Mouse (Mus musculus) stomach, postnatal 0 days (tissue): ENCODE data around the gene Gm5431. TPM values are rescaled to one million over a fixed set of nuclear protein-coding genes. Genes with fewer than 3 reads are reported as not detected.

Source experiments
- ATAC-seq: fragments of 200-750 bp; cut with Nextera tagmentation; 2 replicates; pipeline ENCODE4 v1.8.0; 2017; ENCODE audit not compliant: low FRiP score, low TSS enrichment
- DNase-seq: peaks from one replicate; pipeline ENCODE4 v3.0.0-alpha.2; 2016; ENCODE audit warnings: low spot score
- H3K27ac ChIP-seq: fragments of 300-500 bp; sonication (generic); replicated peaks from 2 replicates; pipeline ENCODE4 v1.5.1; 2014; ENCODE audit warnings: mild to moderate bottlenecking, control low read depth
- H3K27me3 ChIP-seq: fragments of 300-500 bp; sonication (generic); 2 replicates; pipeline ENCODE4 v1.6.1; 2014; ENCODE audit warnings: low read length; ENCODE audit not compliant: control insufficient read depth, insufficient read depth
- H3K36me3 ChIP-seq: fragments of 300-500 bp; sonication (generic); 2 replicates; pipeline ENCODE4 v1.6.1; 2014; ENCODE audit warnings: low read length, mixed read lengths; ENCODE audit not compliant: control insufficient read depth, insufficient read depth
- H3K4me1 ChIP-seq: fragments of 300-500 bp; sonication (generic); replicated peaks from 2 replicates; pipeline ENCODE4 v1.6.1; 2014; ENCODE audit warnings: antibody characterized with exemption; ENCODE audit not compliant: control insufficient read depth, insufficient read depth
- H3K4me2 ChIP-seq: fragments of 300-500 bp; sonication (generic); replicated peaks from 2 replicates; pipeline ENCODE4 v1.6.1; 2014; ENCODE audit warnings: low read depth, mild to moderate bottlenecking, control low read depth, moderate library complexity
- H3K4me3 ChIP-seq: fragments of 300-500 bp; sonication (generic); 2 replicates; pipeline ENCODE4 v1.5.1; 2014; ENCODE audit warnings: low read depth, low read length, control low read depth
- H3K9ac ChIP-seq: fragments of 300-500 bp; sonication (generic); 2 replicates; pipeline ENCODE4 v1.6.1; 2014; ENCODE audit warnings: mild to moderate bottlenecking, low read length, control low read depth, mixed read lengths
- H3K9me3 ChIP-seq: fragments of 300-500 bp; sonication (generic); 2 replicates; pipeline ENCODE4 v1.6.1; 2016; ENCODE audit warnings: low read length; ENCODE audit not compliant: control insufficient read depth
- CTCF ChIP-seq: IDR thresholded peaks from 2 replicates; pipeline ENCODE4 v1.5.1; 2016; ENCODE audit warnings: antibody characterized with exemption, low read depth, mild to moderate bottlenecking, moderate library complexity
- EP300 ChIP-seq: optimal IDR thresholded peaks from 2 replicates; pipeline ENCODE3; 2016; ENCODE audit warnings: antibody characterized with exemption
- WGBS: fragments of 180-500 bp; shearing (Covaris S2); extraction: QIAGEN DNeasy Blood & Tissue Kit; methylation state at CpG from one replicate; pipeline ENCODE4 v1.1.7; 2014; 5-methylcytosine and 5-hydroxymethylcytosine counted together
- polyA plus RNA-seq: library from polyadenylated mRNA; unstranded; fragments of >200 nt; fragmentation: Nextera tagmentation; extraction: Ambion mirVana; gene quantifications from 2 replicates; pipeline ENCODE4 v1.2.1, GENCODE M21; 2015

Gene Gm5431
- polyA plus RNA-seq, 1 experiment from 2014 or later = 0.33 TPM

DNA sequence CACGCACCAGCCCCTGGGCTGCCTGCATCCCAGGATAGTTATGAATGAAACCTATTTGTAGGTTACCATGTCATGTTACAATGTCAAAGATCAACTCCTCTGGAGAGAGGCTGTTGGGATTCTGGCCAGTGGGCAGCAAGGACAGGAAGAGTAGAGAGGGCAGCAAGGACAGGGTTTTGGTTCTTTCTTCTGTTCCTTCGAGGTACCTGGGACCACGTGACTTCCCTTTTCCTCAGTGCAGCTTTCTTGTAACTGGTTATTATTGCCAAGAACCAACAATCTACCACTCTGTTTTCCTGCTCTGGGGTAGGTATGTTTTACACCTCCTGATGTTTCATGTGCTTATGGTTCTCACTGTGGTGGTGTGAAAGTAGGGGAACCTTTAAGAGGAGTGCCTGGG lies 38.2 kb downstream of the Gm5431 start:
- Histone ChIP-seq H3K36me3 (peaks cover 6% of the 10 kb centered on the region; the same call in 1 of the 2 replicates), H3K27me3 (no peaks in the 10 kb centered on the region), H3K9me3 (no peaks in the 10 kb centered on the region), H3K4me3 (no peak overlapping the region), H3K9ac (no peak overlapping the region), H3K4me1 (no peaks in the 10 kb centered on the region), H3K27ac (no peak overlapping the region), H3K4me2 (no peak overlapping the region)
- ATAC-seq (no peak), DNase-seq (no peak)
- WGBS = 82% methylated on average over 3 of the region's 3 CpGs
- no peak for TF ChIP-seq EP300
- no peak for TF ChIP-seq CTCF

- Histone ChIP-seq H3K4me3 (no peak overlapping the region), H3K9ac (no peak overlapping the region), H3K4me1 (no peaks in the 10 kb centered on the region), H3K9me3 (no peaks in the 10 kb centered on the region), H3K27ac (no peak overlapping the region), H3K27me3 (no peaks in the 10 kb centered on the region), H3K36me3 (peaks cover 6% of the 10 kb centered on the region; the same call in 1 of the 2 replicates), H3K4me2 (no peak overlapping the region)
- TF ChIP-seq EP300 (no peak), CTCF (0 out of 2 replicates have a peak, but pooled peaks have one; percentile 13)
- ATAC-seq (no peak), DNase-seq (no peak)
- 88% methylated on average over 1 of the region's 1 CpGs for WGBS
These were observed 39.2 kb downstream of the Gm5431 start for GRCm38 (mm10) chr11:48862784-48863319.

DNA sequence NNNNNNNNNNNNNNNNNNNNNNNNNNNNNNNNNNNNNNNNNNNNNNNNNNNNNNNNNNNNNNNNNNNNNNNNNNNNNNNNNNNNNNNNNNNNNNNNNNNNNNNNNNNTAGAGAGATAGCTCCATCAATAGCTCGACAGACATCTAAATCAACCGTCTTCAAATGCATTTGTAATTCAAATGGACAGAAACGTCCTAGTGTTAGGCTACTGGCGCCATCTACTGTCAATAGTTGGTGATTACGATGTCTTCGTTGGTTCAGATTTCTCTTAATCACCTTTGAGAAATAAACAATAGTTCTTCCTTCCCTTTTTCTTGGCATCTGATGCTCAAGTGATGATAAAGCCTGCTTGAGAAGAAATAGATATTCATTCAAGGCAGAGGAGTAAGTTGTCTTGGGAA lies 43.0 kb downstream of the Gm5431 start:
- no peak overlapping the region for H3K9ac ChIP-seq
- no peak overlapping the region for H3K4me3 ChIP-seq
- DNase-seq (peak; percentile 44), ATAC-seq (no peak)
- no peaks in the 10 kb centered on the region for H3K27me3 ChIP-seq
- no peaks in the 10 kb centered on the region for H3K9me3 ChIP-seq
- 0% methylated on average over 6 of the region's 6 CpGs for WGBS
- peak overlapping the region; percentile 78; the same call in 1 of the 2 replicates for H3K4me2 ChIP-seq
- H3K27ac ChIP-seq = no peak overlapping the region
- no peak for TF ChIP-seq EP300
- TF ChIP-seq CTCF = peak; percentile 94
- no peaks in the 10 kb centered on the region for H3K36me3 ChIP-seq
- H3K4me1 ChIP-seq = no peaks in the 10 kb centered on the region

GRCm38 (mm10) chr11:48853474-48854180 lies 48.4 kb downstream of the Gm5431 start:
- Histone ChIP-seq H3K4me3 (peak overlapping the region; percentile 46), H3K9me3 (no peaks in the 10 kb centered on the region), H3K36me3 (no peaks in the 10 kb centered on the region), H3K4me2 (peak overlapping the region; percentile 78), H3K27ac (no peak overlapping the region; the same call in 1 of the 2 replicates), H3K27me3 (no peaks in the 10 kb centered on the region), H3K9ac (0 out of 2 replicates have a peak overlapping the region, but pooled peaks have one; percentile 41), H3K4me1 (no peaks in the 10 kb centered on the region)
- DNase-seq (peak; percentile 76), ATAC-seq (peak; percentile 53; the same call in 1 of the 2 replicates)
- 2% methylated on average over 31 of the region's 31 CpGs for WGBS
- TF ChIP-seq CTCF = peak; percentile 32
- TF ChIP-seq EP300 = no peak

GRCm38 (mm10) chr11:48852624-48853473 lies 49.2 kb downstream of the Gm5431 start:
- Histone ChIP-seq H3K36me3 (no peaks in the 10 kb centered on the region), H3K4me1 (no peaks in the 10 kb centered on the region), H3K4me3 (peak overlapping the region; percentile 46), H3K9me3 (no peaks in the 10 kb centered on the region), H3K27ac (no peak overlapping the region), H3K9ac (peak overlapping the region; percentile 53), H3K27me3 (no peaks in the 10 kb centered on the region), H3K4me2 (peak overlapping the region; percentile 78)
- DNase-seq (no peak), ATAC-seq (no peak)
- no peak for TF ChIP-seq CTCF
- TF ChIP-seq EP300 = no peak
- WGBS = 10% methylated on average over 23 of the region's 23 CpGs
